Mouse (Mus musculus) CH12.LX (cell line): ENCODE data around the gene Fibp. TPM values are rescaled to one million over a fixed set of nuclear protein-coding genes. Genes with fewer than 3 reads are reported as not detected.

ENCODE experiments used
- DNase-seq: peaks from one replicate; pipeline ENCODE4 v3.0.0-alpha.2; 2013; ENCODE audit errors: extremely low read depth
- H3K27ac ChIP-seq: 2 replicates; pipeline ENCODE4 v1.5.1; 2012; ENCODE audit warnings: low read depth, mild to moderate bottlenecking, control low read depth, moderate library complexity; ENCODE audit not compliant: insufficient read depth
- H3K27me3 ChIP-seq: replicated peaks from 2 replicates; pipeline ENCODE3; 2012; ENCODE audit warnings: inconsistent platforms
- H3K36me3 ChIP-seq, 2 experiments: replicated peaks in 1 of 2; 2 replicates each; pipeline versions ENCODE3 to v1.6.1; 2012; ENCODE audit warnings: inconsistent platforms in 1 of 2, low read length in 1 of 2, mild to moderate bottlenecking in 1 of 2, mixed read lengths in 1 of 2, moderate library complexity in 1 of 2; ENCODE audit not compliant: control insufficient read depth in 1 of 2, insufficient read depth in 1 of 2
- H3K4me1 ChIP-seq, 2 experiments: 2 replicates each; pipeline ENCODE4 v1.6.1; 2012; ENCODE audit warnings: inconsistent platforms in 1 of 2, moderate library complexity in 1 of 2; ENCODE audit not compliant: insufficient read depth in 2 of 2, control insufficient read depth in 1 of 2
- H3K4me2 ChIP-seq: 2 replicates; pipeline ENCODE4 v1.6.1; 2012; ENCODE audit warnings: low read depth, mild to moderate bottlenecking, control low read depth; ENCODE audit not compliant: poor library complexity, insufficient read depth, severe bottlenecking
- H3K4me3 ChIP-seq, 3 experiments: fragments of 150-350 bp in 1 of 3; sonication (generic) in 1 of 3; replicated peaks in 1 of 3; 2 replicates each; pipeline versions ENCODE3 to v1.5.1; 2011 to 2012; ENCODE audit warnings: low read depth in 2 of 3, low read length in 2 of 3, mild to moderate bottlenecking in 2 of 3, moderate library complexity in 2 of 3, control low read depth in 1 of 3, improper control_type of control experiment in 1 of 3, inconsistent platforms in 1 of 3, mixed read lengths in 1 of 3; ENCODE audit not compliant: poor library complexity in 1 of 3
- H3K79me2 ChIP-seq: replicated peaks from 2 replicates; pipeline ENCODE4 v1.6.1; 2012; ENCODE audit warnings: mild to moderate bottlenecking, moderate library complexity; ENCODE audit not compliant: control insufficient read depth, poor library complexity, insufficient read depth, severe bottlenecking; ENCODE audit errors: extremely low read depth
- H3K9ac ChIP-seq: 2 replicates; pipeline ENCODE4 v1.6.1; 2012; ENCODE audit warnings: low read depth, mild to moderate bottlenecking, control low read depth, moderate library complexity; ENCODE audit not compliant: insufficient read depth
- H3K9me3 ChIP-seq: replicated peaks from 2 replicates; pipeline ENCODE3; 2012; ENCODE audit warnings: low read length, inconsistent platforms, mixed read lengths
- CHD1 ChIP-seq: IDR thresholded peaks from 2 replicates; pipeline ENCODE4 v1.6.1; 2012; ENCODE audit warnings: low read depth, low read length, improper control_type of control experiment, inconsistent platforms
- CHD2 ChIP-seq: IDR thresholded peaks from 2 replicates; pipeline ENCODE4 v1.6.1; 2011; ENCODE audit warnings: low read length, improper control_type of control experiment
- CTCF ChIP-seq, 2 experiments: IDR thresholded peaks in 1 of 2; conservative IDR thresholded peaks in 1 of 2; 2 replicates each; pipeline ENCODE4 v1.5.1; 2011 to 2012; ENCODE audit warnings: low read depth in 2 of 2, low read length in 2 of 2, improper control_type of control experiment in 1 of 2, inconsistent platforms in 1 of 2, mild to moderate bottlenecking in 1 of 2, moderate library complexity in 1 of 2
- EP300 ChIP-seq: IDR thresholded peaks from 2 replicates; pipeline ENCODE4 v1.6.1; 2011; ENCODE audit warnings: low read length, improper control_type of control experiment
- ETS1 ChIP-seq: conservative IDR thresholded peaks from 2 replicates; pipeline ENCODE4 v1.6.1; 2012; ENCODE audit warnings: low read depth, mild to moderate bottlenecking, inconsistent platforms, low read length, improper control_type of control experiment, moderate library complexity
- JUN ChIP-seq: IDR thresholded peaks from 2 replicates; pipeline ENCODE4 v1.6.1; 2011; ENCODE audit warnings: low read depth, mild to moderate bottlenecking, low read length, improper control_type of control experiment, moderate library complexity; ENCODE audit not compliant: insufficient read depth
- KAT2A ChIP-seq: IDR thresholded peaks from 2 replicates; pipeline ENCODE4 v1.6.1; 2012; ENCODE audit warnings: low read length, improper control_type of control experiment, inconsistent platforms; ENCODE audit not compliant: insufficient replicate concordance
- MAFK ChIP-seq: IDR thresholded peaks from 2 replicates; pipeline ENCODE4 v1.6.1; 2011; ENCODE audit warnings: low read length, improper control_type of control experiment; ENCODE audit not compliant: insufficient replicate concordance
- MAX ChIP-seq: IDR thresholded peaks from 2 replicates; pipeline ENCODE4 v1.6.1; 2011; ENCODE audit warnings: low read length, improper control_type of control experiment
- MAZ ChIP-seq: IDR thresholded peaks from 2 replicates; pipeline ENCODE4 v1.6.1; 2012; ENCODE audit warnings: low read depth, mild to moderate bottlenecking, inconsistent platforms, low read length, improper control_type of control experiment, moderate library complexity
- MXI1 ChIP-seq: IDR thresholded peaks from 2 replicates; pipeline ENCODE4 v1.6.1; 2011; ENCODE audit warnings: mild to moderate bottlenecking, low read depth, low read length, improper control_type of control experiment
- POLR2A ChIP-seq: IDR thresholded peaks from 2 replicates; pipeline ENCODE4 v1.6.1; 2011; ENCODE audit warnings: low read depth, mild to moderate bottlenecking, improper control_type of control experiment, low read length
- RAD21 ChIP-seq: IDR thresholded peaks from 2 replicates; pipeline ENCODE4 v1.6.1; 2011; ENCODE audit warnings: low read depth, mild to moderate bottlenecking, low read length, improper control_type of control experiment, moderate library complexity
- TBP ChIP-seq: conservative IDR thresholded peaks from 2 replicates; pipeline ENCODE4 v1.6.1; 2011; ENCODE audit warnings: low read depth, low read length, improper control_type of control experiment
- USF2 ChIP-seq: conservative IDR thresholded peaks from 2 replicates; pipeline ENCODE4 v1.6.1; 2011; ENCODE audit warnings: low read depth, low read length, improper control_type of control experiment
- ZKSCAN1 ChIP-seq: IDR thresholded peaks from 2 replicates; pipeline ENCODE4 v1.6.1; 2012; ENCODE audit warnings: low read depth, inconsistent platforms, low read length, improper control_type of control experiment, borderline replicate concordance
- ZMIZ1 ChIP-seq: IDR thresholded peaks from 2 replicates; pipeline ENCODE4 v1.6.1; 2012; ENCODE audit warnings: low read depth, mild to moderate bottlenecking, inconsistent platforms, low read length, improper control_type of control experiment
- ZNF384 ChIP-seq: IDR thresholded peaks from 2 replicates; pipeline ENCODE4 v1.6.1; 2012; ENCODE audit warnings: low read depth, low read length, improper control_type of control experiment, inconsistent platforms
- dilution Hi-C: fragments of 300-500 bp; cut with MboI; formaldehyde crosslinking; loops from 2 replicates; pipeline ENCODE4 v1.14.3; 2020; ENCODE audit warnings: low sequenced_read_pairs; ENCODE audit not compliant: extremely low pct_unique_long_range_greater_than_20kb, extremely low pct_ligation_motif_present
- in situ Hi-C: fragments of 300-500 bp; cut with MboI; formaldehyde crosslinking; loops from 3 replicates; pipeline ENCODE4 v1.14.3; 2019; ENCODE audit warnings: low sequenced_read_pairs, low pct_ligation_motif_present, low pct_unique_long_range_greater_than_20kb, mixed read lengths
- polyA plus RNA-seq: library from polyadenylated mRNA; unstranded; fragments of >175 nt; gene quantifications from 2 replicates; pipeline ENCODE4 v1.2.1, GENCODE M21; 2012; ENCODE audit warnings: low read depth; ENCODE audit not compliant: insufficient read length
- total RNA-seq, 2 experiments: library from RNA; depleted of rRNA; stranded (reverse); fragments of 300-350 nt in 1 of 2; fragments of >200 nt in 1 of 2; gene quantifications; 2 replicates each; pipeline ENCODE4 v1.2.3; 2012 to 2014

Fibp gene
- total and polyA plus RNA-seq, 3 experiments, result 29.1 to 74.9 (median 37.5) TPM

GRCm38 (mm10) chr19:5472857-5473256, 12.4 kb downstream of the Fibp start:
- DNase-seq, result no peak
- Histone ChIP-seq H3K27ac (no peak overlapping the region), H3K4me3 (no peak overlapping the region), H3K4me2 (no peak overlapping the region), H3K79me2 (no peaks in the 10 kb centered on the region), H3K36me3 (peaks cover under 1 to 13% of the 10 kb centered on the region in 2 experiments), H3K4me1 (peaks cover 0 to 6% of the 10 kb centered on the region in 2 experiments; a peak in 1 of 4 replicates), H3K9me3 (no peaks in the 10 kb centered on the region), H3K9ac (no peak overlapping the region), H3K27me3 (no peaks in the 10 kb centered on the region)
- peak in 1 of 2 experiments; percentile 11; a peak in 1 of 4 replicates for TF ChIP-seq CTCF (conservative IDR thresholded peaks at IDR 0.05 in 1 of 2, IDR thresholded peaks at IDR 0.05 in 1 of 2; ENCODE audit: low read depth in 2 of 2, low read length in 2 of 2)
- TF ChIP-seq JUN, result no peak
- in situ Hi-C loops (no loop called here), dilution Hi-C loops (no loop called here)

DNA sequence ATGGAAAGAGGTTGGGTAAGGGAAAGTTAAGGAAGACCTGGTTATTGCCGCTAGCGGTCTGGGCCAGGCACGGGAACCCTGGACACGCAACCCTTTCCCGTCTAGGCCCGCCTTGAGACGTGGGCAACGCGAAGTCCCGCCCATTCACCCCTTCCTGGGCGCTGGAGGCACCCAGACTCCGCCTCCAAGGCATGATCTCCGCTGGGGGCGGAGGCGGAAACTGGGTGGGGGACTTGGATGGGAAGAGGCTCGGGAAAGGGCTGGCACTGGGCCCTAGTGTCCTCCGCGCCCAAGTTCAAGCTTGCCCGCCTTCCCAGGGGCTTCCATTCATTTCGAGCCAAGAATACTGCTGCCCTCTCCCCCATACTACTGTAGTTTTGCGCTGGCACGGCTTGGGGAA, 13.3 kb downstream of the Fibp start, which contains the start of gene Efemp2:
Efemp2 (plus strand) TSS at position 235 of the 400 bp plus-strand sequence.
- H3K27ac ChIP-seq, result no peak within 1 kb of the TSS
- no peaks in the 10 kb centered on the region for H3K27me3 ChIP-seq
- peaks cover 0 to 5% of the 10 kb centered on the region in 2 experiments for H3K36me3 ChIP-seq
- dilution Hi-C loops, result no loop called here
- H3K79me2 ChIP-seq, result no peaks in the 10 kb centered on the region
- no peak within 1 kb of the TSS for H3K4me3 ChIP-seq
- in situ Hi-C loops, result no loop called here
- no peak for DNase-seq
- TF ChIP-seq ZNF384, result no peak
- TF ChIP-seq, all 38 proteins: peak for 0
- H3K9me3 ChIP-seq, result no peaks in the 10 kb centered on the region
- no peak within 1 kb of the TSS for H3K4me2 ChIP-seq
- H3K4me1 ChIP-seq, result no peaks in the 10 kb centered on the region
- no peak within 1 kb of the TSS for H3K9ac ChIP-seq

DNA sequence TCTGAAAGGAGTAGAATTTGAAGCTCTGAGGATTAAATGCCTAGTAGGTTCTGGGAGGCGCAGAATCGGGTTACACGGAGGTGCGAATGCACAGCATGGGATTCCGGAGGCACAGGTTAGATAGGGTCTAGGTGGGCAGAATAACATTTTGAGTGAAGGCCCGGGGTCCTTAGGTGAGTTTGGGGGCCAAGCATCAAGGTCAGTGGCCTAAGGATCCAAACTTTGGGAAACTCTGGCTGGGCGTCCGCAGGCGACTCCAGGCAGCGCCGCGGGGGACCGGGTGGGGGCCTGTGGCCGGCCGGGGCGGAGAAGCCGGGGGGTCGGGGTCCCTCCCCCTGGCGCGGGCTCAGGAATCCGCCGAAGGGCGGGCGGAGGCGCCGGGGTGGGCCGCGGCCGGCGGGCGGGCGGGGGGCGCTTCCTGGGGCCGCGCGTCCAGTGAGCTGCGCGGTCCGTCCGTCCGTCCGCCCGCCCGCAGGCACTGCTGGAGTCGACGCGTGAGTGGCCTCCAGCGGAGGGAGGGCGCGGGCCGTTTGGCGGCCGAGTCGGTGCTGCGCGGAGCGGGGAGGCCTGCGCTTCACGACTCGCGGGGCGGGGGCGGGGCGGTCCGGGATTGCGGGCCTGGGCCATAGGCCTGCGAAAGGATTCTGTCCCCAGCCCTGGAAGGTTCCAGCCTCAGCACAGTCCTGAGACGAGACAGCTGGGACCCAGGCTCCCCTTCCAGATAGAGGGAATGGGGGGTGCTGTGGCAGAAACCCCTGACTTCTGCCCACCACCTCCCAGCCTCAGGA, 14.1 kb downstream of the Fibp start:
- no peak overlapping the region for H3K4me2 ChIP-seq
- H3K36me3 ChIP-seq, result peaks cover 0 to 5% of the 10 kb centered on the region in 2 experiments
- H3K79me2 ChIP-seq, result no peaks in the 10 kb centered on the region
- H3K27me3 ChIP-seq, result no peaks in the 10 kb centered on the region
- TF ChIP-seq CHD1, result no peak
- TF ChIP-seq POLR2A, result no peak
- no peak for TF ChIP-seq EP300
- no peak for TF ChIP-seq ZMIZ1
- TF ChIP-seq TBP, result no peak
- no peak for TF ChIP-seq MAZ
- TF ChIP-seq ETS1, result no peak
- no peak for TF ChIP-seq ZKSCAN1
- no peak for TF ChIP-seq CHD2
- TF ChIP-seq RAD21, result no peak
- TF ChIP-seq USF2, result no peak
- TF ChIP-seq MXI1, result no peak
- no peak for TF ChIP-seq MAX
- TF ChIP-seq KAT2A, result no peak
- TF ChIP-seq MAFK, result no peak
- no peak overlapping the region for H3K9ac ChIP-seq
- in situ Hi-C loops (no loop called here), dilution Hi-C loops (no loop called here)
- no peaks in the 10 kb centered on the region for H3K9me3 ChIP-seq
- no peak overlapping the region for H3K27ac ChIP-seq
- H3K4me1 ChIP-seq, result no peaks in the 10 kb centered on the region
- no peak for DNase-seq
- H3K4me3 ChIP-seq, result no peak overlapping the region
